In the genomic region with DNA sequence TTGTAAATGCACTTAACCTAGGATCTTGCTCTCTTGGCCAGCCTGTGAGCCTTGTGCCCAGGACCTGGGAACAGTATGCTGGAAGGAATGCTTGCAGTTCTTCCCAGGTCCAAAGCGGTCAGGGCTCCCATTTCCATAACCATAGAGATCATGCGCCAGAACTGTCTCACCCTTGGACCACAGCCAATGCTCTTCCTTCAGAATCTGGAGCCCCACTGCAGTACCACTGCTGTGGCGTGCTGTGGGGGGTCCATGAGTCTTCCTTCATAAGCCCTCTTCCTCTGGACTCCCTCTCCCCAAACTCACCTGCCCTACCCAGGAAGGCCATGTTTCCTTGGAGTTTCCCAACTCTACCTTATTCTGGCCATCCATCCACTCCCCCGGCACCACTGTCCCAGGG, we compare ENCODE assay signal across 20 mouse cellular contexts. TPM values are rescaled to one million over a fixed set of nuclear protein-coding genes. Genes with fewer than 3 reads are reported as not detected.
DNase-seq lines count a peak whose midpoint lies in the region; ATAC-seq and TF ChIP-seq lines count a peak whose summit lies in the region.
"Had no signal": no experiment of that assay in that cellular context is flagged by ENCODE, and none has a peak within 500 bp of the region (broad histone marks: within the 10 kb centered on the region; RNA-seq: fewer than 3 reads in every experiment).

No protein-coding gene starts in this region.

- no peak for TF ChIP-seq CTCF in gastrocnemius, adult 2 months (IDR thresholded peaks at IDR 0.05)
- no peak for TF ChIP-seq CTCF in kidney, adult 2 months (conservative IDR thresholded peaks at IDR 0.05; ENCODE audit: insufficient read depth, insufficient read length, low read depth, low read length)
- no peak for TF ChIP-seq CTCF in lung, postnatal 0 days (IDR thresholded peaks at IDR 0.05)

- H3K9me3 ChIP-seq in heart, embryonic 14.5 days (ENCODE audit: control insufficient read depth, low read length): no peaks in the 10 kb centered on the region
- H3K9me3 ChIP-seq in lung, postnatal 0 days (ENCODE audit: low read length): no peaks in the 10 kb centered on the region
- H3K9me3 ChIP-seq: embryonic facial prominence, embryonic 10.5 days; forebrain, embryonic 13.5 days; G1E; hindbrain, embryonic 13.5 days had no signal

- 73% methylated on average over 4 of the region's 4 CpGs for WGBS in heart, embryonic 14.5 days
- 78% methylated on average over 4 of the region's 4 CpGs for WGBS in kidney, adult 2 months
- 70% methylated on average over 4 of the region's 4 CpGs for WGBS in lung, postnatal 0 days

- TF ChIP-seq EP300 in lung, postnatal 0 days (IDR thresholded peaks at IDR 0.05): no peak

- H3K4me2 ChIP-seq in heart, embryonic 14.5 days (ENCODE audit: low read length): no peak overlapping the region
- H3K4me2 ChIP-seq in lung, postnatal 0 days (replicated peaks; ENCODE audit: low read depth, low read length): no peak overlapping the region
- H3K4me2 ChIP-seq: forebrain, embryonic 13.5 days; hindbrain, embryonic 13.5 days had no signal

- TF ChIP-seq POLR2A in kidney, adult 2 months (IDR thresholded peaks at IDR 0.05; ENCODE audit: low read depth, low read length): no peak

- no peaks in the 10 kb centered on the region for H3K27me3 ChIP-seq in heart, embryonic 14.5 days (ENCODE audit: control insufficient read depth, insufficient read depth, low read length)
- no peaks in the 10 kb centered on the region for H3K27me3 ChIP-seq in kidney, adult 2 months (replicated peaks; ENCODE audit: control insufficient read depth, insufficient read depth, low read length)
- no peaks in the 10 kb centered on the region for H3K27me3 ChIP-seq in lung, postnatal 0 days (replicated peaks; ENCODE audit: insufficient read depth, low read length)
- H3K27me3 ChIP-seq: forebrain, embryonic 13.5 days; hindbrain, embryonic 13.5 days had no signal

- intact Hi-C loops in gastrocnemius, adult 2 months (cut with DNase I): no loop called here
- intact Hi-C loops in heart, postnatal 10 days (cut with DNase I): no loop called here

- 0 out of 2 replicates have a peak overlapping the region, but pooled peaks have one; percentile 1 for H3K27ac ChIP-seq in gastrocnemius, adult 2 months
- peak overlapping the region; percentile 1 to 20; a peak in 1 of 4 replicates for H3K27ac ChIP-seq in heart, embryonic 14.5 days (replicated peaks in 1 of 2; ENCODE audit: control insufficient read depth in 1 of 2, insufficient read depth in 1 of 2, low read depth in 2 of 2, low read length in 2 of 2)
- H3K27ac ChIP-seq in kidney, adult 2 months (ENCODE audit: insufficient read depth, low read depth, low read length): no peak overlapping the region
- no peak overlapping the region for H3K27ac ChIP-seq in lung, postnatal 0 days (ENCODE audit: low read length)
- H3K27ac ChIP-seq: embryonic facial prominence, embryonic 10.5 days; forebrain, embryonic 13.5 days; hindbrain, embryonic 13.5 days; hindbrain, postnatal 0 days had no signal

- ATAC-seq in heart, embryonic 14.5 days (ENCODE audit: insufficient number of reproducible peaks, insufficient read depth, low FRiP score, low read depth): 0 out of 2 replicates have a peak, but pooled peaks have one; percentile 12
- ATAC-seq in lung, postnatal 0 days: no peak
- ATAC-seq: CD4-positive, CD25-positive, alpha-beta regulatory T cell, adult 4 months; forebrain, embryonic 13.5 days; forebrain, postnatal 0 days; hindbrain, postnatal 0 days had no signal

- no peak overlapping the region for H3K9ac ChIP-seq in heart, embryonic 14.5 days (ENCODE audit: low read length)
- H3K9ac ChIP-seq in lung, postnatal 0 days (replicated peaks; ENCODE audit: low read depth): no peak overlapping the region
- H3K9ac ChIP-seq: forebrain, embryonic 13.5 days; forebrain, postnatal 0 days; hindbrain, embryonic 13.5 days had no signal

- 0 out of 2 replicates have a peak, but pooled peaks cover 11% of the 10 kb centered on the region for H3K36me3 ChIP-seq in heart, embryonic 14.5 days (ENCODE audit: control insufficient read depth, insufficient read depth, low read length)
- H3K36me3 ChIP-seq in kidney, adult 2 months (ENCODE audit: control insufficient read depth, insufficient read depth, low read length): no peaks in the 10 kb centered on the region
- no peaks in the 10 kb centered on the region; the same call in 1 of the 2 replicates for H3K36me3 ChIP-seq in lung, postnatal 0 days (ENCODE audit: insufficient read depth, low read length)
- H3K36me3 ChIP-seq: embryonic facial prominence, embryonic 10.5 days; G1E; hindbrain, embryonic 13.5 days had no signal

- DNase-seq in gastrocnemius, adult 2 months: no peak
- DNase-seq in gastrocnemius, adult 8-10 months (ENCODE audit: low spot score in 2 of 2): no peak
- DNase-seq in heart, postnatal 10 days: no peak
- peak; percentile 36 for DNase-seq in kidney, adult 2 months
- DNase-seq in kidney, adult 11 months: no peak
- peak; percentile 17 for DNase-seq in lung, postnatal 0 days (ENCODE audit: low spot score)
- no peak for DNase-seq in lung, adult 18-20 months
- DNase-seq: adrenal gland, adult 8-10 months; adrenal gland, postnatal 36 days; B cell, adult 2 months; cerebellum, adult 2 months; forebrain, postnatal 0 days; gastrocnemius, postnatal 36 days had no signal

- H3K4me1 ChIP-seq in heart, embryonic 14.5 days (ENCODE audit: control insufficient read depth in 2 of 2, insufficient read depth in 2 of 2, low read length in 2 of 2): peaks cover 20 to 52% of the 10 kb centered on the region in 2 experiments
- H3K4me1 ChIP-seq in kidney, adult 2 months (ENCODE audit: control insufficient read depth, insufficient read depth, low read length): no peaks in the 10 kb centered on the region
- peaks cover 10% of the 10 kb centered on the region; the same call in 1 of the 2 replicates for H3K4me1 ChIP-seq in lung, postnatal 0 days (ENCODE audit: insufficient read depth, low read depth, low read length)
- H3K4me1 ChIP-seq: embryonic facial prominence, embryonic 10.5 days had no signal

- H3K4me3 ChIP-seq in gastrocnemius, adult 2 months: no peak overlapping the region
- H3K4me3 ChIP-seq in heart, embryonic 14.5 days (ENCODE audit: control insufficient read depth in 1 of 2, insufficient read depth in 1 of 2, low read depth in 1 of 2, low read length in 2 of 2): no peak overlapping the region
- no peak overlapping the region for H3K4me3 ChIP-seq in kidney, adult 2 months (ENCODE audit: insufficient read depth, low read depth, low read length)
- H3K4me3 ChIP-seq in lung, postnatal 0 days (ENCODE audit: low read depth, low read length): no peak overlapping the region
- H3K4me3 ChIP-seq: embryonic facial prominence, embryonic 10.5 days; forebrain, embryonic 13.5 days; hindbrain, embryonic 13.5 days had no signal

RNA-seq across cellular contexts. Expression of a gene that starts 46.6 kb away (rescaled TPM):
- 10 to 100 TPM; 11.9 to 18.6 TPM for total RNA-seq in gastrocnemius, adult 2 months (2021)
- 10 to 100 TPM in 2 of 4 experiments, 1 to 10 TPM in 2; 9.3 to 14.3 (median 11.0) TPM for total RNA-seq in gastrocnemius, adult 8-10 months (2022)
- polyA plus RNA-seq in heart, embryonic 14.5 days (2014; fragmentation: Nextera tagmentation; extraction: Ambion mirVana): 46.6 and 51.3 TPM in 2 replicates
- 10 to 100 TPM; 58.3 to 65.7 TPM for total RNA-seq in heart, postnatal 10 days (2021)
- 5.8 and 6.9 TPM in 2 replicates for polyA plus RNA-seq in kidney, adult 2 months (2012; rRNA removed)
- 19.2 and 23.6 TPM in 2 replicates for polyA plus RNA-seq in lung, postnatal 0 days (2015; fragmentation: Nextera tagmentation; extraction: Ambion mirVana)

Comparison
In these comparisons a context has a peak if more than half of its experiments do, and no peak if none do; other contexts are left out.
1. DNase-seq: peak in kidney, adult 2 months (single experiment) and lung, postnatal 0 days (single experiment); none in gastrocnemius, adult 2 months (single experiment), gastrocnemius, adult 8-10 months (0 of 2), heart, postnatal 10 days (0 of 2), kidney, adult 11 months (single experiment) and lung, adult 18-20 months (0 of 2).
2. H3K27ac ChIP-seq: peak in gastrocnemius, adult 2 months (single experiment) and heart, embryonic 14.5 days (2 of 2); none in kidney, adult 2 months (single experiment) and lung, postnatal 0 days (single experiment).